Mouse (Mus musculus) thymus, postnatal 4 days (tissue): ENCODE results near the gene Pip5k1c.

Experiments used
- DNase-seq: peaks from one replicate; pipeline ENCODE4 v3.0.0; 2021

Pip5k1c gene

GRCm38 (mm10) chr10:81351678-81352291, 59.0 kb downstream of the Pip5k1c start:
- DNase-seq, result peak; percentile 81

DNA sequence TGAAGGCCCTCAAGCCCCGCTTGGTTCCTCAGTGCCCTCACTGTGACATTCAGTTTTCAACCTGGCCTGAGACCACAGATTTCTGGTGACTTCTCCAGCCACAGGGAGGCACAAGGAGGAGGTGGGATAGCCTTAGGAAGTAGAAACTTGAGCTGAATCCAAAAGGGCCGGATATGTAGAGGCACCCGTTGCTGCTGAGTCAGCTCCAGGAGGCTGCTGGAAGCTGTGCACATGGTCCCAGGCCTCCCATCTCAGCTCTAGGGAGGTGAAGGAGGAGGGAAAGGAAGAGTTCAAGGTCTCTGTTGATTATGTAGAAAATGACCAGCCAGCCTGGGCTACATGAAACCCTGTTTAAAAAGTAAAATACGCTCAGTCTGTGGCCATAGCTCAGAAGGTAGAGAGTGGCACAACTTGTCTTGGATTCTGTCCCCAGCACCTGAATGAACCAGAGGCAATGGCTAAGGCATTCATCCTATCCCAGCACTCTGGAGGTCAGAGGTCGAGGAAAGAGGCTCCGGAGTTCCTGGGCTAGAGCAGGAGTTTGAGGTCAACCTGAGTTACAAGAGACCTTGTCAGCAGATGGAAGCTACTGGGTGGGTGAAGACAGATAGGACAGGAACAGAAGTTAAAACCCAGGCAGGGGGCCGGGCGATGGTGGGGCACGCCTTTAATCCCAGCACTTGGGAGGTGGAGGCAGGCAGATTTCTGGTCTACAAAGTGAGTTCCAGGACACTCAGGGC, 62.1 kb downstream of the Pip5k1c start:
- no peak for DNase-seq

- DNase-seq, result no peak
Observed at GRCm38 (mm10) chr10:81355533-81355932, 62.8 kb downstream of the Pip5k1c start.

DNA sequence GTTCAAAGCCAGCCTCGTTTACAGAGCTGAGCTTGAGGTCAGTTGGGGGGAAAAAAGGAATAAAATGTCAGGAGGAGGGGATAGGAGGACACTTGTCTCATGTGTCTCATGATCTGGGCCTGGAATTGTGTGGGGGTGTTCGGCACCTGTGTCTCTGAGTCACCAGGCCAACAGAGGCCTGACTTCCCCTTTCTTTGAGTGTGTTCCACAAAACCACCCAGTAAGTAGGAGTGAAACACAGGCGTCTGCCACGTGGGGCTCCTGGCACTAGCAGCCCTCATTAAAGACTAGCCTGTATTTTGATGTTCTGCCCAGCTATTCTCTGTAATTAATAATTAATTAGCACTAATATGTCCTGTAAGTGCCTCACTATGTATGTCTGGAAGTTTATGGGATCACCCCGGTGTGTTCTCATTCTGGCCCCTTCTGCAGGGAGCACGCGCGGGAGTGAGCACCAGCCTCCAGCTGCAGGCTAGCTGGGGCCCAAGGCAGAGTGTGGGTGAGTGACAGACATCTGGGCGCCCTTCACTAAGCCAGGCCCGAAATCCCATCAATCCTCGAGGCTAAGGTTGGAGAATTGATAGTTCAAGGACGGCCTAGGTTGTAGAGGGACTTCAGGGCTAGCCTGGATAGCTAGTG, 63.7 kb downstream of the Pip5k1c start:
- no peak for DNase-seq

DNA sequence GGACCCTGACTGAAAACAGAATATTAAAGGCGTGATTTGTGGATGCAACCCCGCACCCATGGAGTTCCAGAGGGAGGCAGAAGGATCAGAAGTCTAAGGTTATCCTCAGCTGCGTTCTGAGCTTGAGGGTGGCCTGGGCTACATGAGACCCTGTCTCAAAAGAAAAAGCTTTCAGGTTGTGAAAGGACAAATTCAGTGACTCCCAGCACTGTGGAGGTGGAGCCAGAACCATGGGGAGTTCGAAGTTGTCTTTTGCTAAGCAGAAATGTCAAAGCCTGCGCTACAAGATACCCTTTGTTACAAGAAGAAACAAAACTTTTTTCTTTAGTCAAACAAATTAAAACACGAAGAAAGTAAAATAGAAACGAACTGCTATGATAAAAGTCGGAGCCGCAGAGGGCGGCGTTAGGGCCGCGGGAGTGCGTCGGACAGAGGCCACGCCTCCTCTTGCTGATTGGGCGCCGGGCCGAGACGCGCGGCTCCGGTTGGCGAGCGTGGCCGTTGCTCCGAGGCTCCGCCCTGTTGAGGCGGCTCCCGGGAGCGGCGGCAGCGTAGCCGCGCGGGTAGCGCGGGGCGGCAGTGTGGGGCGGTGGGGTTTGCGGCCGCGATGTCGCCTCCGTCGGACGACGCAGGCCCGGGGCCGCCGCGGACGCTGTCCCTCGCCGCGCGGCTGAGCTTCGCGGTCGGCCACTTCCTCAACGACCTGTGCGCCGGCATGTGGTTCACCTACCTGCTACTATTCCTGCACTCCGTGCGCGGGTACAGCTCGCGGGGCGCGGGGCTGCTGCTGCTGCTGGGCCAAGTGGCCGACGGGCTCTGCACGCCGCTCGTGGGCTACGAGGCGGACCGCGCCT, 64.5 kb downstream of the Pip5k1c start, which contains the start of gene Mfsd12:
TSS of gene Mfsd12 (plus strand) at position 501 of the 854 bp plus-strand sequence.
- DNase-seq, result peak; percentile 94

- no peak for DNase-seq
Observed at GRCm38 (mm10) chr10:81358209-81358608, 65.4 kb downstream of the Pip5k1c start.

DNA sequence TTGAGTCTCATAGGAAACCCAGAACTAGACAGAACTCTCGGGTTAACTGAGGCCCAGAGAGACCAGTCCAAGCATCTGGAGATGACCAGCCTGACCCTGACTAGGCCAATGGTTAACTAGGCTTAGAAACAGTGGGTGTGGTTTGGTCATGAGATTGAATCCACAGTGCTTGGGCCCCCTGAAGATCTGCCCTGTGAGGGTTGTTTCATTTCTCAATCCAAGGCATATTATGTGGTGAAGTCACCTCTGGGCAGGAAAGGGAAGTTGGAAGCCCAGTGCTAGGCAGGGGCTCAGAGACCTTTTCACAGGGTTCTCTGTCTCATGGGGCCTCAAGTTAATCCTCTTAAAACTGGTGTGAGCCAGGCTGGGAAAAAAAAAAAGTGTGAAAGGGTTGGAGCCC, 66.1 kb downstream of the Pip5k1c start:
- DNase-seq, result no peak

- DNase-seq, result no peak
Observed at GRCm38 (mm10) chr10:81360721-81361120, 68.0 kb downstream of the Pip5k1c start.

GRCm38 (mm10) chr10:81362336-81362949, 69.7 kb downstream of the Pip5k1c start:
- no peak for DNase-seq

- no peak for DNase-seq
Observed at GRCm38 (mm10) chr10:81363436-81364346, 70.9 kb downstream of the Pip5k1c start.

GRCm38 (mm10) chr10:81364666-81365065, 71.9 kb downstream of the Pip5k1c start:
- no peak for DNase-seq

- no peak for DNase-seq
Observed at GRCm38 (mm10) chr10:81365073-81365472, 72.3 kb downstream of the Pip5k1c start.

DNA sequence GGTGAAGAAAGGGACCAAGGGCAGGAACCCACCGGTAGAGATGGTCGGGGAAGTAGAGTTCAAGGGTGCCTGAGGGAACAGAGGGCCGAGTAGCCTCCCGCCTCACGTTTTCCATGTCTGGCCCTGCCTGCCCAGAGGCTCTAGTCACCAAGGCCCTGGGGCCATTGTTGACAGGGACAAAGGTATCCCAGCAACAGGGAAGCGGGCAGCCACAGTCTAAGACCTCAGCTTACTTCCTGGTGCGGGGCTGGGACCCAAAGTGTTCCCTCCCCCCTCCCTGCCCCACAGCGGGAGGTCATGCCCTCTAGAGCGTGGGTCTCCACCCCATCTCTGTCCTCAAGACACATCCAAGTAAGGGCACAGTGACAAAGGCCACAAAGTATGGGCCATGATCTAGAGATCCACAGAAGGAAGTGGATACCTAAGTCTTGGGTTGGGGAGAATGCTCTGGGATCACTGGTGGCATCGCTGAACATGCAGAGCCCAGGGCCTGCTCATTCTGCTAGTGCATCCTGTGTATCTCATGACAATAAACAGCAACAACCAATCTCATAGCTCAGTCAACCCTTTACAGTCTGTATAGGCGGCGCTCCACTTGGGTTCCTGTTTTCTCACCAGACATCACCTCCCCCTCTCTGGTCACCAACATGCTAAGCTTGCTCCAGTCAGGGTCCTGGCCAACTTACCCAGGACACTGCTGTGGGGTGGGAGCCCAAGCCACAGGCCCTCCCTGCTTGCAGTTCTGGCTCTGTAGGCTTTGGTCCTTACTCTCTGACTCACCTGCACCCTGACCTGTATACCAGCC, 73.1 kb downstream of the Pip5k1c start, which contains the start of gene 4930404N11Rik:
TSS of gene 4930404N11Rik (minus strand) at position 145 of the 805 bp plus-strand sequence.
- DNase-seq, result no peak

- no peak for DNase-seq
Observed at GRCm38 (mm10) chr10:81366477-81367206, 73.9 kb downstream of the Pip5k1c start.

GRCm38 (mm10) chr10:81367207-81367495, 74.4 kb downstream of the Pip5k1c start:
- no peak for DNase-seq
